Comparison of ENCODE assay signal across 22 mouse cellular contexts in genomic region chr15:56858134-56858533, GRCm38 (mm10).
A peak's percentile ranks its signal among the peaks of the same experiment; 100 is the strongest.
DNase-seq lines count a peak whose midpoint lies in the region; ATAC-seq and TF ChIP-seq lines count a peak whose summit lies in the region.
"Had no signal": no experiment of that assay in that cellular context is flagged by ENCODE, and none has a peak within 500 bp of the region (broad histone marks: within the 10 kb centered on the region; RNA-seq: fewer than 3 reads in every experiment).

No protein-coding gene starts in this region.

- no peak overlapping the region for H3K4me3 ChIP-seq in kidney, postnatal 0 days (replicated peaks; ENCODE audit: low read depth, low read length)
- H3K4me3 ChIP-seq in embryonic facial prominence, embryonic 10.5 days = no peak overlapping the region
- H3K4me3 ChIP-seq in neural tube, embryonic 13.5 days = no peak overlapping the region
- H3K4me3 ChIP-seq in forebrain, embryonic 14.5 days (ENCODE audit: low read depth, low read length) = no peak overlapping the region
- H3K4me3 ChIP-seq: forebrain, embryonic 13.5 days; heart, embryonic 15.5 days; limb, embryonic 13.5 days; liver, embryonic 13.5 days; lung, embryonic 15.5 days; midbrain, embryonic 12.5 days had no signal

- no peak overlapping the region for H3K27ac ChIP-seq in kidney, postnatal 0 days
- H3K27ac ChIP-seq in embryonic facial prominence, embryonic 10.5 days (replicated peaks) = no peak overlapping the region
- H3K27ac ChIP-seq in neural tube, embryonic 13.5 days (replicated peaks) = no peak overlapping the region
- no peak overlapping the region for H3K27ac ChIP-seq in forebrain, embryonic 14.5 days (ENCODE audit: low read depth, low read length)
- H3K27ac ChIP-seq: forebrain, embryonic 13.5 days; heart, embryonic 15.5 days; limb, embryonic 13.5 days; liver, embryonic 13.5 days; lung, embryonic 15.5 days; midbrain, embryonic 12.5 days had no signal

- 8% methylated on average over 3 of the region's 3 CpGs for WGBS in kidney, postnatal 0 days
- 42% methylated on average over 3 of the region's 3 CpGs for WGBS in embryonic facial prominence, embryonic 10.5 days
- WGBS in neural tube, embryonic 13.5 days = 4% methylated on average over 3 of the region's 3 CpGs
- 55% methylated on average over 3 of the region's 3 CpGs for WGBS in forebrain, embryonic 14.5 days

- no peak overlapping the region for H3K9ac ChIP-seq in kidney, postnatal 0 days (ENCODE audit: low read depth, low read length)
- no peak overlapping the region for H3K9ac ChIP-seq in neural tube, embryonic 13.5 days
- H3K9ac ChIP-seq in forebrain, embryonic 14.5 days (ENCODE audit: low read length) = no peak overlapping the region
- H3K9ac ChIP-seq: forebrain, embryonic 13.5 days; heart, embryonic 15.5 days; limb, embryonic 13.5 days; liver, embryonic 13.5 days; lung, embryonic 15.5 days; midbrain, embryonic 12.5 days had no signal

- ATAC-seq in kidney, postnatal 0 days (replicated peaks; ENCODE audit: low FRiP score, low read depth) = peak; percentile 83
- ATAC-seq in neural tube, embryonic 13.5 days (ENCODE audit: low read depth) = peak; percentile 27; the same call in 1 of the 2 replicates
- no peak for ATAC-seq in forebrain, embryonic 14.5 days
- ATAC-seq: forebrain, embryonic 13.5 days had no signal

- no peak for TF ChIP-seq CTCF in kidney, postnatal 0 days (IDR thresholded peaks at IDR 0.05; ENCODE audit: low read depth)

- H3K4me1 ChIP-seq in kidney, postnatal 0 days (replicated peaks; ENCODE audit: insufficient read depth, low read length) = no peaks in the 10 kb centered on the region
- peaks cover 31% of the 10 kb centered on the region for H3K4me1 ChIP-seq in embryonic facial prominence, embryonic 10.5 days
- H3K4me1 ChIP-seq in neural tube, embryonic 13.5 days (replicated peaks) = peaks cover 6% of the 10 kb centered on the region
- H3K4me1 ChIP-seq in forebrain, embryonic 14.5 days (ENCODE audit: control insufficient read depth, insufficient read depth, low read length) = no peaks in the 10 kb centered on the region
- H3K4me1 ChIP-seq: forebrain, embryonic 13.5 days; liver, embryonic 13.5 days; lung, embryonic 15.5 days had no signal

- H3K27me3 ChIP-seq in kidney, postnatal 0 days (ENCODE audit: insufficient read depth, low read length) = no peaks in the 10 kb centered on the region
- no peaks in the 10 kb centered on the region for H3K27me3 ChIP-seq in embryonic facial prominence, embryonic 10.5 days (replicated peaks; ENCODE audit: low read depth, poor library complexity, severe bottlenecking)
- no peaks in the 10 kb centered on the region for H3K27me3 ChIP-seq in neural tube, embryonic 13.5 days
- no peaks in the 10 kb centered on the region for H3K27me3 ChIP-seq in forebrain, embryonic 14.5 days (replicated peaks; ENCODE audit: control insufficient read depth, insufficient read depth, low read length)
- H3K27me3 ChIP-seq: forebrain, embryonic 13.5 days; heart, embryonic 15.5 days; limb, embryonic 13.5 days; liver, embryonic 13.5 days; lung, embryonic 15.5 days had no signal

- no peaks in the 10 kb centered on the region for H3K36me3 ChIP-seq in kidney, postnatal 0 days (ENCODE audit: insufficient read depth, low read length)
- H3K36me3 ChIP-seq in embryonic facial prominence, embryonic 10.5 days (replicated peaks) = no peaks in the 10 kb centered on the region
- no peaks in the 10 kb centered on the region for H3K36me3 ChIP-seq in neural tube, embryonic 13.5 days
- H3K36me3 ChIP-seq in forebrain, embryonic 14.5 days (ENCODE audit: control insufficient read depth, insufficient read depth, low read length) = no peaks in the 10 kb centered on the region
- H3K36me3 ChIP-seq: heart, embryonic 15.5 days; limb, embryonic 13.5 days; liver, embryonic 13.5 days; lung, embryonic 15.5 days; midbrain, embryonic 12.5 days had no signal

- DNase-seq in kidney, postnatal 0 days (ENCODE audit: low spot score) = peak; percentile 86
- DNase-seq in kidney, postnatal 10 days = no peak
- peak; percentile 77 for DNase-seq in embryo, embryonic 10.5 days (ENCODE audit: low spot score)
- peak; percentile 12 for DNase-seq in embryonic facial prominence, embryonic 10.5 days (ENCODE audit: low spot score)
- no peak for DNase-seq in cerebellum, postnatal 14 days
- DNase-seq in forebrain, embryonic 14.5 days (ENCODE audit: low spot score) = no peak
- DNase-seq: adrenal gland, postnatal 36 days; B cell, adult 2 months; cerebellum, adult 2 months; gastrocnemius, postnatal 10 days; kidney, adult 8-10 months; layer of hippocampus, postnatal 36 days; liver, embryonic 13.5 days; lung, postnatal 4 days; right cerebral cortex, postnatal 25 days; thymus, postnatal 36 days had no signal

- no peak overlapping the region for H3K4me2 ChIP-seq in kidney, postnatal 0 days (ENCODE audit: low read length)
- no peak overlapping the region for H3K4me2 ChIP-seq in neural tube, embryonic 13.5 days
- no peak overlapping the region for H3K4me2 ChIP-seq in forebrain, embryonic 14.5 days (ENCODE audit: low read length)
- H3K4me2 ChIP-seq: forebrain, embryonic 13.5 days; heart, embryonic 15.5 days; limb, embryonic 13.5 days; liver, embryonic 13.5 days; lung, embryonic 15.5 days; midbrain, embryonic 12.5 days had no signal

- H3K9me3 ChIP-seq in kidney, postnatal 0 days (replicated peaks; ENCODE audit: low read length) = no peaks in the 10 kb centered on the region
- no peaks in the 10 kb centered on the region for H3K9me3 ChIP-seq in embryonic facial prominence, embryonic 10.5 days
- H3K9me3 ChIP-seq in neural tube, embryonic 13.5 days = no peaks in the 10 kb centered on the region
- H3K9me3 ChIP-seq in forebrain, embryonic 14.5 days (replicated peaks; ENCODE audit: control insufficient read depth, low read length) = no peaks in the 10 kb centered on the region
- H3K9me3 ChIP-seq: forebrain, embryonic 13.5 days; heart, embryonic 15.5 days; limb, embryonic 13.5 days; liver, embryonic 13.5 days; lung, embryonic 15.5 days; midbrain, embryonic 12.5 days had no signal

Comparison
In these comparisons a context has a peak if more than half of its experiments do, and no peak if none do; other contexts are left out.
1. DNase-seq: peak in kidney, postnatal 0 days (single experiment), embryo, embryonic 10.5 days (single experiment) and embryonic facial prominence, embryonic 10.5 days (single experiment); none in kidney, postnatal 10 days (single experiment), cerebellum, postnatal 14 days (0 of 2) and forebrain, embryonic 14.5 days (single experiment).